Mouse (Mus musculus) heart, postnatal 0 days (tissue): ENCODE results near the gene Mthfr.

ENCODE experiments used
- CTCF ChIP-seq: IDR thresholded peaks from 2 replicates; pipeline ENCODE4 v1.5.1; 2016; ENCODE audit warnings: antibody characterized with exemption, control low read depth, low read depth
- EP300 ChIP-seq: IDR thresholded peaks from 2 replicates; pipeline ENCODE4 v1.6.1; 2016; ENCODE audit warnings: antibody characterized with exemption, low read depth

DNA sequence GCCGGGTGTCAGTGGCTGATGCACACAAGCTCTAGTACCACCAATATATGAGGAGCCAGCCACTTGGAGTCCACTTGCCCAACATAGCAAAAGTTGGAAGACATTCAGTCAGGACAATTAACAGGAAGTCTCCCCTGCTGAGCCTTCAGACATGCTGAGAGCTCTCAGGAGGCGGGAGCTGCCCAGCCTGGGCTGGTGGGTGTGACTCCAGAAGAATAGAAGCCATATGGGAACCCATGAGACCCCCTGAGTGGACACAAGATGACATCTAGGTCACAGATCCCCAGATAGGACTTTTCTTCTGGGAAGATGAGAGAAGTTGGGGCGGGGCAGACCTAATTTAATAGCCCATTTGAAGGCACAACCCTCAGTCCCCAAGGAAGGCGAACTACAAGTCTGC lies 50.3 kb downstream of the Mthfr start:
- TF ChIP-seq CTCF (no peak), EP300 (no peak)
